Mouse (Mus musculus) embryonic facial prominence, embryonic 14.5 days (tissue): ENCODE measurements at regions not wholly inside any gene's neighbourhood (a gene's known extent, or its start where the extent isn't known, plus 50 kb on each side); places are given as distances from the start of the nearest gene placed in this dataset.

Experiments
- ATAC-seq: fragments of 200-750 bp; cut with Nextera tagmentation; 2 replicates; pipeline ENCODE4 v1.8.0; 2017; ENCODE audit warnings: low read depth, moderate number of reproducible peaks, moderate TSS enrichment
- DNase-seq: peaks from one replicate; pipeline ENCODE4 v3.0.0-alpha.2; 2015; ENCODE audit warnings: low spot score
- H3K27ac ChIP-seq: fragments of 300-500 bp; sonication (generic); replicated peaks from 2 replicates; pipeline ENCODE4 v1.5.1; 2014; ENCODE audit warnings: low read depth, mild to moderate bottlenecking, low read length, moderate library complexity
- H3K27me3 ChIP-seq: fragments of 300-500 bp; sonication (generic); replicated peaks from 2 replicates; pipeline ENCODE4 v1.6.1; 2014; ENCODE audit warnings: low read length; ENCODE audit not compliant: control insufficient read depth, insufficient read depth
- H3K36me3 ChIP-seq: fragments of 300-500 bp; sonication (generic); 2 replicates; pipeline ENCODE4 v1.6.1; 2014; ENCODE audit warnings: low read length, mixed read lengths; ENCODE audit not compliant: control insufficient read depth, insufficient read depth
- H3K4me1 ChIP-seq: fragments of 300-500 bp; sonication (generic); 2 replicates; pipeline ENCODE4 v1.6.1; 2014; ENCODE audit warnings: antibody characterized with exemption, low read length; ENCODE audit not compliant: control insufficient read depth, insufficient read depth
- H3K4me2 ChIP-seq: fragments of 300-500 bp; sonication (generic); 2 replicates; pipeline ENCODE4 v1.6.1; 2014; ENCODE audit warnings: low read depth, mild to moderate bottlenecking, low read length, moderate library complexity, mixed read lengths
- H3K4me3 ChIP-seq: fragments of 300-500 bp; sonication (generic); 2 replicates; pipeline ENCODE4 v1.5.1; 2014; ENCODE audit warnings: low read depth, mild to moderate bottlenecking, low read length
- H3K9ac ChIP-seq: fragments of 300-500 bp; sonication (generic); 2 replicates; pipeline ENCODE4 v1.6.1; 2014; ENCODE audit warnings: low read depth, mild to moderate bottlenecking, low read length, moderate library complexity, mixed read lengths
- H3K9me3 ChIP-seq: fragments of 300-500 bp; sonication (generic); 2 replicates; pipeline ENCODE4 v1.6.1; 2016; ENCODE audit warnings: low read length; ENCODE audit not compliant: control insufficient read depth
- WGBS: fragments of 180-500 bp; shearing (Covaris S2); extraction: QIAGEN DNeasy Blood & Tissue Kit; methylation state at CpG from one replicate; pipeline ENCODE4 v1.1.7; 2014; 5-methylcytosine and 5-hydroxymethylcytosine counted together

DNA sequence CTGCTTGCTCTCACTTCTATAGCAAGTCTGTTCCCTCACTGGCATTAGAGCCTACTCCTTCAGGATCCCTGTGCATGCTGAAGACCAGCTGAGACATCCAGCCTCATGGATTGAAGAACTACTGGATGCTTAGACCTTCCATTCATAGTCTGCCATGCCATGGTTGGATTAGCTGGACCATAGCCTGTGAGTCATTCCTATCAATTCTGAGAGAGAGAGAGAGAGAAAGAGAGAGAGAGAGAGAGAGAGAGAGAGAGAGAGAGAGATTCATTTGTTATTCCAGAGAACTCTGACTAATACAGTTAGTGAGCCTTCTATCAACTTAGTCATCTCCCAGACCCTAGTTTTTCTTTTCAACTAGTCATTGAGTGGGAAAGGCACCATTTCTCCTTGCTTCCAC is 99.0 kb upstream of the S1pr3 start:
- H3K36me3 ChIP-seq, result no peaks in the 10 kb centered on the region
- DNase-seq (no peak), ATAC-seq (no peak)
- H3K4me2 ChIP-seq, result no peak overlapping the region
- H3K27ac ChIP-seq, result no peak overlapping the region
- no peaks in the 10 kb centered on the region for H3K9me3 ChIP-seq
- H3K27me3 ChIP-seq, result no peaks in the 10 kb centered on the region
- H3K4me1 ChIP-seq, result peaks cover 23% of the 10 kb centered on the region
- H3K4me3 ChIP-seq, result no peak overlapping the region
- H3K9ac ChIP-seq, result no peak overlapping the region

DNA sequence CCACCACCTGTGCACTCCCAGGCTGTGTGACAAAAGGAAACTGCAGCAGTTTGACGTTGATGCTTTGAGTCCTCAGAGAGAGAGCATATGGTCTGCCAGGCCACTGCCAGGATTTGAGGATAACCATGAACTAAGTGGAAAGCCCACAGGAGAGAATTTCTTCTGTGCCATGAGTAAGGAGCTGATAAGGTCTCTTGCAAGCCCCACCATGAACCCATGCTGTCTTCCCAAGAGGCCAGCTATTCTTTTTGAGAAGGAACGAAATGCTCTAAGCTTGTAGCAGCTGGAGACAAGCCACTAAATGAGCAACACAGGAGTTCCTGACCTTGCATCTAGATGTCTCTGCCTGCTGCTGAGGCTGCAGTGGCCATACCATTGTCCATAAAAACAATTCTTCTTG is 98.4 kb upstream of the S1pr3 start:
- no peaks in the 10 kb centered on the region for H3K36me3 ChIP-seq
- H3K4me3 ChIP-seq, result no peak overlapping the region
- H3K4me2 ChIP-seq, result no peak overlapping the region
- ATAC-seq (no peak), DNase-seq (no peak)
- no peak overlapping the region for H3K27ac ChIP-seq
- 50% methylated on average over 2 of the region's 2 CpGs for WGBS
- H3K9me3 ChIP-seq, result no peaks in the 10 kb centered on the region
- H3K4me1 ChIP-seq, result peaks cover 29% of the 10 kb centered on the region
- H3K9ac ChIP-seq, result no peak overlapping the region
- H3K27me3 ChIP-seq, result no peaks in the 10 kb centered on the region

DNA sequence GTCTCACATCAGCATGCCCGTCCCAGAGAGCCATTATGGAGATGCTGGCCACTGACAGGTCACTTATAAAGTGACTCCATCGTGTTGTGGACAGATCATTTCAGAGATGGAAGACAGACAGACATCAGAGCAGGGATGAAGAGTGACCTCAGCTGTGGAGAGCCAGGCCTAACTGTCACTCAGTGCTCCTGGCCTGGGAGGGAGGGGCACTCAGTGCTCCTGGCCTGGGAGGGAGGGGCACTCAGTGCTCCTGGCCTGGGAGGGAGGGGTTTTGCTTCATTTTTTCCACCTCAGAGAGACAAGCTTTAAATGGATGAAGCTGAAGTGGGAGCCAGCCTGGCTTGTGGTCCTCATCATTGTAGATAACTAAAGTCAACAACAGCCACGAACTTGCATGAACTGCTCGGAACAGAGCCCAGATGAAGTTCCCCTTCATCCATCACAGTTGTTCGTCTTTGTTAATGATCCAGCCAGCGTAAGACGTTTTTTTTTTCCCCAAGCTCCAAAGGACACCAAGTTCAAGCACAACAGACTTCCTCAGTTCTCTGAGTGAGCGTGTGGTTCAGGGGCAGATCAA is 96.7 kb upstream of the S1pr3 start:
- H3K9me3 ChIP-seq, result no peaks in the 10 kb centered on the region
- H3K4me3 ChIP-seq, result no peak overlapping the region
- ATAC-seq (no peak), DNase-seq (no peak)
- H3K9ac ChIP-seq, result no peak overlapping the region
- H3K27ac ChIP-seq, result peak overlapping the region; percentile 24; the same call in 1 of the 2 replicates
- H3K36me3 ChIP-seq, result no peaks in the 10 kb centered on the region
- H3K27me3 ChIP-seq, result no peaks in the 10 kb centered on the region
- WGBS, result 56% methylated on average over 8 of the region's 8 CpGs
- H3K4me1 ChIP-seq, result peaks cover 44% of the 10 kb centered on the region
- no peak overlapping the region for H3K4me2 ChIP-seq

DNA sequence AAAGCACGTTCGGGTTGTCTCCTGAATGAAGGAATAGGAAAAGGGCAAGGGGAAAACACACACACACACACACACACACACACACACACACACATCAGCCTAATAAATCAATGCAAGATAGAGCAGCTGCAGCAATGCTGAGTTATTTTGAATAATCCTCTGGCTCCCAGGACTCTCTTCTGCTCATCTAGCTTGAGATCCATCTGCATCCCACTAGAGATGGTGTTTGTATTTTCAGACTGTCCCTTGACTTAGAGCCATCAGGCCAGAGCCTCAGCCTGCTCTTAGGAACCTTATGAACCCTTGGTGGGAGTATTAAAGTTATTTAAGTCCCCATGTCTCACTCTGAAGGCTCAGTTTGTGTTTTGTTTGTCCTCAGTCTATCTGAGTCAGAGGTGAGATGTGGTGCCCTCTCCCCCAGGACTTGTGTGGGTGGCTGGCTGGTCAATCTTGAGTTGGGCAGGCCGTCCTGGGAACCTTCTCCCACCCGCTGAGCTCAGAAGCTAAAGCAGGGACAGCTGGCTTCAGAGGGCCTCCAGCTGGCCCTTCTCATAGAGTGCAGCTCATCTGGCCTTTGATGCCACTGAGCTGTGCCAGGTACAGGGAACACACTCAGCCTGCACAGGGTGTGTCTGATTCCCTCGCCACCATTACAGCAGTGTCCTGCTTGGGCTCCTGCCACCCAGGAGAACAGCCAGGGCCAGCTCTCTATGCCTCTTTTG is 95.1 kb upstream of the S1pr3 start:
- ATAC-seq, result no peak
- 33% methylated on average over 5 of the region's 5 CpGs for WGBS

DNA sequence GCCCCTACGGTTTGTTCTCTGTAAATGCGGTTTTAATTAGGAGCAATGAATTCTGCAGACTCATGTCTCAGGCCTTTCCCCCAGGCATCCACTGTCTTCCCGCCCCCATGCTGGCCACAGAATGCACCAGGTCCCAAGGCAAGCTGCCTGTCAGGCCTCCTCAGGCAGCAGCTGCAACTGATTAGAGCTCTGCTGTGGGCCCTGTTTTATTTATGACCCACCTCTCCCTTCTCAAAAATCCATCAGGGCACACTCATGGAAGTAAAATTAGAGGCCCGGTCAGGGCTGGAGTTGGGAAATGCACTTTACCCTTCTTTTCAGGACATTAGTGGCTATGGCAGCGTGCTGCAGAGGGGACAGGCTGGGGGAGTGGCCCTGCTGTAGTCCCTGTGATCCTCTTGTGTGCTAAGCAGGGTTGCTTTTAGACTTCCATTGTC is 93.9 kb upstream of the S1pr3 start:
- peak overlapping the region; percentile 34 for H3K4me2 ChIP-seq
- H3K9ac ChIP-seq, result peak overlapping the region; percentile 25; the same call in 1 of the 2 replicates

More for the DNA sequence above, 95.1 kb upstream of the S1pr3 start:
- DNase-seq, result no peak
- H3K4me1 ChIP-seq, result peaks cover 45% of the 10 kb centered on the region
- H3K4me3 ChIP-seq, result no peak overlapping the region
- no peaks in the 10 kb centered on the region for H3K36me3 ChIP-seq
- H3K4me2 ChIP-seq, result no peak overlapping the region
- H3K9ac ChIP-seq, result no peak overlapping the region
- no peaks in the 10 kb centered on the region for H3K9me3 ChIP-seq
- H3K27me3 ChIP-seq, result no peaks in the 10 kb centered on the region
- H3K27ac ChIP-seq, result peak overlapping the region; percentile 95

DNA sequence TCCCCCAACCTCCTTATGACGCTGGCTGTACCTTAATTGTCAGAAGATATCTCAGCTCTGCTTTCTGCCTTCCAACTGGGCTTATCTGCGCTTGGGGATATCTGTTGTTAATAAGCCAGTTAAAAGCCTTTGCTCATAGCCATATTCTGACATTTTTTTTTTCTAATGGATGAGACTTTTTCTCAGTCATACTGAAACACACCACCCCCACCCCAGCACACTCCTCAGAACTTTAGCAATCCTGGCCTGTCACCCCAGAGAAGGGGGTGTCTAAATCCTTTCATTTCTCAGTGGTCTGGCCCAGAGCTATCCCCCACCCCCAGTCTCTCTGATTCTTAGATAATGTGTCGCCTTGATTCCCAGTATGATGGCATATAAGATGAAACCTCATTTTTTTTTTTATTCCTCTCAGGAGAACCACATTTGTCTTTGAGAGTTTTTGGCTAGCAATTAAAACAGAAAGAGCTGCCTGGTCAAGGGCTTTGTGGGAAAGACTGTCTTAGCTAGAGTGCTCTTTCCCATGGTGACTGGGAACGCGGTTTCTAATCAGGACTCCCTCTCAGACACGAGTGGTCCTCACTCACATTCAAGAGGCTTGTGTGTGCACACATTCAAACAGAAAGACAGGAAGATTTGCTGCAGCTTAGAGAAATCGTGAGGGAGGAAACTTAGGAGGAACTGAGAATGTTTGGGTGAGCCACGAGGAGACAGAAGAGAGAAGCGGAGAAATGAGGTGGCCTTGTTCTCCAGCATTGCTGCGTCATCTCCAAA is 93.2 kb upstream of the S1pr3 start:
- peaks cover 48% of the 10 kb centered on the region for H3K4me1 ChIP-seq
- peak overlapping the region; percentile 34 for H3K4me2 ChIP-seq

More for the DNA sequence above, 93.9 kb upstream of the S1pr3 start:
- ATAC-seq (peak; percentile 96), DNase-seq (peak; percentile 97)
- Histone ChIP-seq H3K9me3 (no peaks in the 10 kb centered on the region), H3K36me3 (no peaks in the 10 kb centered on the region), H3K4me3 (no peak overlapping the region), H3K27me3 (no peaks in the 10 kb centered on the region), H3K27ac (peak overlapping the region; percentile 95), H3K4me1 (peaks cover 47% of the 10 kb centered on the region)
- 9% methylated on average over 5 of the region's 5 CpGs for WGBS

DNA sequence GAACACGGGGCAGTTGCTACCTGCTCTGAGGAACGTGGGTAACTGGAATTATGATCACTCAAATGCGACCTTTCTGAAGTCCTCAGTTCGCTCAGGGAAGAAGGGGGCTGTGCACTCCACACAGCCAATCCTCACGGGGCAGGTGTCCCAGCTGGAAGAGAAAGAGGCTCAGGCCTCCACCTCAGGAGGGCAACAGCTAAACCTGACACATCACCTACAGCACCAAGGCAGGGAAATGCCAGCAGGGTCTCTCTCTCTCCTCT is 92.7 kb upstream of the S1pr3 start:
- Histone ChIP-seq H3K27ac (peak overlapping the region; percentile 95), H3K9me3 (no peaks in the 10 kb centered on the region), H3K9ac (peak overlapping the region; percentile 12; the same call in 1 of the 2 replicates), H3K4me1 (peaks cover 48% of the 10 kb centered on the region), H3K36me3 (no peaks in the 10 kb centered on the region), H3K27me3 (no peaks in the 10 kb centered on the region), H3K4me2 (no peak overlapping the region), H3K4me3 (no peak overlapping the region)
- WGBS, result 53% methylated on average over 5 of the region's 5 CpGs
- DNase-seq (no peak), ATAC-seq (no peak)

More for the DNA sequence above, 93.2 kb upstream of the S1pr3 start:
- Histone ChIP-seq H3K9me3 (no peaks in the 10 kb centered on the region), H3K36me3 (no peaks in the 10 kb centered on the region), H3K27me3 (no peaks in the 10 kb centered on the region), H3K9ac (peak overlapping the region; percentile 25), H3K27ac (peak overlapping the region; percentile 95), H3K4me3 (no peak overlapping the region)
- WGBS, result 32% methylated on average over 10 of the region's 10 CpGs
- ATAC-seq (no peak; the same call in 1 of the 2 replicates), DNase-seq (no peak)

DNA sequence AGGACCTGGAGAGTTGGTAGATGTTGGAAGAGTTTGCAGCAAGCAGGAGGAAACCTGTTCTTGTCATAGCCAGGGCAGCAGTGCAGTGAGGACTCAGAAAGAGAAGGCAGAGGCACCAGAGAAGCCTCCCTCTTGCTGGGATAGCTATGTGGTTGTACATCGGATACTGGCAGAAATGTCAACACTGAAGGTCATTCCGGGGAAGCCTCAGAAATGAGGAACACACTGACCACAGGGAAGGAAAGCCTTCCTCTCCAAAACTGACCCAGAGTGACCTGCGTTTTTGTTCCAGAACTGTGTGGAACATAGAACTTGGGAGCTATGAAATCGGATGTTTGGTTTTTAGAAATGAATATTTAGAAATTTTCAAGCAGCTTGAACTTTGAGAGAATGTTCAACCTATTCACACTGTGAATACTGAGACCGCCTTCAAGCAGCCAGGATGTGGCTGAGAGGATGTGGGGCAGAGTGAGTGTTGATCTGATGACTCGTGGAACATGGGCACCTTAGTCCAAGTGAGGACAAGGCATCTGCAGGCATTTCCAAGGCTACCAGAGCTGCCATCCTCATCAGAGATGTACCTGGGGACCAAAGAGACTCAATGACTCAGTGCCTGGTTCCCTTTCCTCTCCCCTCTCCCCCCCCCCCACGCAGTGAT is 85.3 kb upstream of the S1pr3 start:
- 80% methylated on average over 6 of the region's 7 CpGs for WGBS
- peaks cover 21% of the 10 kb centered on the region for H3K4me1 ChIP-seq
- DNase-seq, result no peak

More for the DNA sequence above, 85.3 kb upstream of the S1pr3 start:
- no peak overlapping the region for H3K4me2 ChIP-seq
- H3K27ac ChIP-seq, result no peak overlapping the region
- no peaks in the 10 kb centered on the region for H3K27me3 ChIP-seq
- H3K4me3 ChIP-seq, result no peak overlapping the region
- H3K36me3 ChIP-seq, result no peaks in the 10 kb centered on the region
- no peak for ATAC-seq
- no peak overlapping the region for H3K9ac ChIP-seq
- no peaks in the 10 kb centered on the region for H3K9me3 ChIP-seq
